Mouse (Mus musculus): Measurements from ENCODE around the gene Cux1. TPM values are rescaled to one million over a fixed set of nuclear protein-coding genes. Genes with fewer than 3 reads are reported as not detected.

Gene Cux1
- polyA plus RNA-seq, 1 experiment, result 24.7 TPM

DNA sequence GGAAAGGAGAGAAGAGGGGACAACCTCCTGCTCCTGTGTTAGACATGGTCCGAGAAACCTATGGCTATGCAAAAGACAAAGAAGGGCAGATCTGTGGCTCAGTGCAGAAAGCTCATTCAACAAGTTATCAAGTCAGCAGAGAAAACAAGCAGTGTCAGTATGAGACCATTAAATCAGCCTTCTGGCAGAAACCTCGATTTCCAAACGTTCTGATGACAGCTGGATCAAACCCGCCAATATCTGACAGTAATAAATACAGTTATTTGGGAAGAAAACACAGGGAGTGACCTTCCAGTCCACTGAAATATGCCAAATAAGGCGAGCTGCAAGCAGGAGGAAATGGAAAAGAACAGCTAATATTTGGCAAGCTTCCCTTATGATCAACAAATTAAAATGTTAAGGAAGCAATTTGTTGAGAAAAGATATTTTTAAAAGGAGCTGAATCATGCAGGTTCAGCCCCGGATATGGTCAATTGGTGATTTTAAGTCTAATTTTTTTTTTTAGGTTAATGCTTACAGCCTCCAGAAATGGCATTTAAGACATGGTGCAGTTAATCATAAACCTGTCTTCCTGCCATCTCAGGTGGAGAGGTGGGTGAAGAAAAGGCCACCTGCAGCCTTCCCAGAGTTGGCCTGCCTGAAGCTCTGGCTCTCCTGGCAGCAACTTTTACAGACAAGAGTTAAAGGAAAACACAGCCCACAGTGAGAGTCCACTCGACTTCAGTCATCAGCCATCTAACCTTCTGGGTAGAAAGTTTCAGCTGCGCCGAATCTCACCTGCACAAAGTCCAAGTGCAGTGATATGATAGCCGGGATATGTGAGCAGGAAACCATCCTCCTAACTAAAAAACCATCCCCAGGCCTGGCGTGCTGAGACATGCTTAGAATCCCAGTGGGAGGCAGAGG lies 33.7 kb downstream of the Cux1 start:
- no peak for TF ChIP-seq CTCF (IDR thresholded peaks at IDR 0.05; ENCODE audit: extremely low read depth, insufficient read depth, insufficient read length, insufficient replicate concordance)
- no peak for TF ChIP-seq POLR2A (IDR thresholded peaks at IDR 0.05; ENCODE audit: low read depth, low read length)
- WGBS, result 72% methylated on average over 11 of the region's 11 CpGs
- no peak for DNase-seq (ENCODE audit: low read depth in 1 of 2, low spot score in 2 of 2)
- H3K4me1 ChIP-seq (ENCODE audit: control insufficient read depth, insufficient read depth, insufficient read length), result peaks cover 19% of the 10 kb centered on the region
- no peaks in the 10 kb centered on the region for H3K27me3 ChIP-seq (ENCODE audit: control insufficient read depth, insufficient read depth, low read length)
- no peaks in the 10 kb centered on the region for H3K36me3 ChIP-seq (ENCODE audit: control insufficient read depth, insufficient read depth, low read length)
- no peak overlapping the region for H3K4me3 ChIP-seq (ENCODE audit: extremely low read depth, insufficient read depth, insufficient read length)
- H3K27ac ChIP-seq (ENCODE audit: insufficient read depth, low read length), result 0 out of 2 replicates have a peak overlapping the region, but pooled peaks have one; percentile 28

DNA sequence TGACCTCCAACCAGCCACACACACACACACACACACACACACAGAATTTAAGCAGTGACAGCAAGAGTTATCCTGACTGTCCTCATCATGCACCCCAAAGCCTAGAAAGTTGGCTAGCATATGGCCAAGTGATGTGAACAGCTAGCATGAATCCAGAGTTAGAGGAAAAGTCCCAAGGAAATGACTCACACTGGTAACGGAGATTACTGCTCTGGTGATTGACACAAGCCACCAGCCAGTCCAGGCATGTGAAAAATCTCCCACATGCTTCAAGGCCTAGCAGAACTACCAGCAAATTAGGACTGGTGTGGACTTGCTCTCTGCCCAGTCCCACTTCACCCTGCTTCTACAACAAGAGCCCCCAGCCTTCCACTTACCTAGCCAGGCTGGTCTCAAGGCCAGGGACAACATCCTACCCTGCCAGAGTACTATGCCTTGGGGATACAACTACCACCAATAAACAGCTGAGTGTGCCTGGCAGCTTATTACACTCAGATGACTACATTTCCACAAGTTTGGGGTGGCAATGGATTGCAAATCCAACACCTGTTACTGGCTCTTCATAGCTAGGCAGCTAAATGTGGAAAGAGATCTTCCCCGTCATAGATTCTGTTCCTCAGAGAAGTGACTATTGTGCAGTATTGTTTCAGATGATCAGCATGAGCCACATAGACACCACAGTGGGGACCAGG lies 35.5 kb downstream of the Cux1 start:
- no peak for DNase-seq (ENCODE audit: low read depth in 1 of 2, low spot score in 2 of 2)
- Histone ChIP-seq H3K4me1 (ENCODE audit: control insufficient read depth, insufficient read depth, insufficient read length) (peaks cover 15% of the 10 kb centered on the region), H3K36me3 (ENCODE audit: control insufficient read depth, insufficient read depth, low read length) (no peaks in the 10 kb centered on the region), H3K27ac (ENCODE audit: insufficient read depth, low read length) (no peak overlapping the region), H3K27me3 (ENCODE audit: control insufficient read depth, insufficient read depth, low read length) (no peaks in the 10 kb centered on the region), H3K4me3 (ENCODE audit: extremely low read depth, insufficient read depth, insufficient read length) (no peak overlapping the region)
- WGBS, result 87% methylated on average over 2 of the region's 2 CpGs
- TF ChIP-seq CTCF (IDR thresholded peaks at IDR 0.05; ENCODE audit: extremely low read depth, insufficient read depth, insufficient read length, insufficient replicate concordance), result no peak

- Histone ChIP-seq H3K36me3 (ENCODE audit: control insufficient read depth, insufficient read depth, low read length) (no peaks in the 10 kb centered on the region), H3K27ac (ENCODE audit: insufficient read depth, low read length) (no peak overlapping the region), H3K27me3 (ENCODE audit: control insufficient read depth, insufficient read depth, low read length) (no peaks in the 10 kb centered on the region), H3K4me3 (ENCODE audit: extremely low read depth, insufficient read depth, insufficient read length) (no peak overlapping the region), H3K4me1 (ENCODE audit: control insufficient read depth, insufficient read depth, insufficient read length) (peaks cover 6% of the 10 kb centered on the region)
- 94% methylated on average over 1 of the region's 1 CpGs for WGBS
- TF ChIP-seq POLR2A (IDR thresholded peaks at IDR 0.05; ENCODE audit: low read depth, low read length), result no peak
- no peak for DNase-seq (ENCODE audit: low read depth in 1 of 2, low spot score in 2 of 2)
These were observed 36.4 kb downstream of the Cux1 start for GRCm38 (mm10) chr5:136530931-136531330.

DNA sequence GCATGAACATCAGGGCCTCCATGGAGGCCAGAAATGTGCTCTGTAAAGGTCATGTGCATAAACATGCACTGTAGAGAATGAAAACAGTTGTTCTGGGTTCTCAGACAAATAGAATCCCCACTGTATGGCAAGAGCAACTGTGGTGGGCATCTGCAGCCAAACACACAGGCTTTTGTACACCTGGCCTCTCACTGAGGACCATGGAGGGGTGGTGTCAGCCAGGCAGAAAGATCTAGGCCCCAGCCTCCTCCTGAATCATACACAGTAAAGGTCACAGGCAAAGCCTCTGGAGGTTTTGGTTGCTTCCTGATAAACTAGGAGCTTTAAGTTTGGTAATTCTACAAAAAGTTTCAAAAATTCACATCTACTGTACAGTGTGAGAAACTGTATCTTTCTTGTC lies 38.1 kb downstream of the Cux1 start:
- Histone ChIP-seq H3K36me3 (ENCODE audit: control insufficient read depth, insufficient read depth, low read length) (no peaks in the 10 kb centered on the region), H3K27ac (ENCODE audit: insufficient read depth, low read length) (no peak overlapping the region), H3K4me3 (ENCODE audit: extremely low read depth, insufficient read depth, insufficient read length) (no peak overlapping the region), H3K4me1 (ENCODE audit: control insufficient read depth, insufficient read depth, insufficient read length) (no peaks in the 10 kb centered on the region; the same call in 1 of the 2 replicates), H3K27me3 (ENCODE audit: control insufficient read depth, insufficient read depth, low read length) (no peaks in the 10 kb centered on the region)
- TF ChIP-seq CTCF (IDR thresholded peaks at IDR 0.05; ENCODE audit: extremely low read depth, insufficient read depth, insufficient read length, insufficient replicate concordance) (no peak), POLR2A (IDR thresholded peaks at IDR 0.05; ENCODE audit: low read depth, low read length) (no peak)
- no peak for DNase-seq (ENCODE audit: low read depth in 1 of 2, low spot score in 2 of 2)

GRCm38 (mm10) chr5:136527871-136528270 lies 39.4 kb downstream of the Cux1 start:
- DNase-seq (ENCODE audit: low read depth in 1 of 2, low spot score in 2 of 2), result no peak
- no peaks in the 10 kb centered on the region for H3K36me3 ChIP-seq (ENCODE audit: control insufficient read depth, insufficient read depth, low read length)
- TF ChIP-seq CTCF (IDR thresholded peaks at IDR 0.05; ENCODE audit: extremely low read depth, insufficient read depth, insufficient read length, insufficient replicate concordance), result no peak
- no peak for TF ChIP-seq POLR2A (IDR thresholded peaks at IDR 0.05; ENCODE audit: low read depth, low read length)
- WGBS, result 76% methylated on average over 1 of the region's 1 CpGs
- no peak overlapping the region for H3K4me3 ChIP-seq (ENCODE audit: extremely low read depth, insufficient read depth, insufficient read length)
- H3K27ac ChIP-seq (ENCODE audit: insufficient read depth, low read length), result no peak overlapping the region
- peaks cover 1% of the 10 kb centered on the region for H3K4me1 ChIP-seq (ENCODE audit: control insufficient read depth, insufficient read depth, insufficient read length)
- no peaks in the 10 kb centered on the region for H3K27me3 ChIP-seq (ENCODE audit: control insufficient read depth, insufficient read depth, low read length)

DNA sequence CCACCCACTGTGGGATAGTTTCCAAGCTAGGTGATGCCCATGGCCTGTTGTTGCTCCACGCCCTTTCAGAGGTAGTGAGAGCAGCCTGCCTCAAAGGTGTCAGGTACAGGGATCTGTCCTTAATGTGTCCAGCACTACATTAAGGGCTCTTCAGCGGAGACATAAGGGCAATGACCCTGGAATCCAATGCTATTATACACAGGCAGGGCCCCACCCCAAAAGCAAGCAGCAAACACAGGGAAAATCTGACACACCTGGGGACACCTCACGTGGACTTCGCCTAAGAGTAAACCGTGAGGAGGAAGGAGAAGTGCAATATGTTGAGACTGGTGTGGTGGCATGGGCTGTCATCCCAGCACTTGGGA lies 40.8 kb downstream of the Cux1 start:
- no peak for DNase-seq (ENCODE audit: low read depth in 1 of 2, low spot score in 2 of 2)
- WGBS, result 88% methylated on average over 5 of the region's 5 CpGs
- no peak overlapping the region for H3K27ac ChIP-seq (ENCODE audit: insufficient read depth, low read length)
- no peaks in the 10 kb centered on the region for H3K27me3 ChIP-seq (ENCODE audit: control insufficient read depth, insufficient read depth, low read length)
- TF ChIP-seq CTCF (IDR thresholded peaks at IDR 0.05; ENCODE audit: extremely low read depth, insufficient read depth, insufficient read length, insufficient replicate concordance) (no peak), POLR2A (IDR thresholded peaks at IDR 0.05; ENCODE audit: low read depth, low read length) (no peak)
- no peaks in the 10 kb centered on the region for H3K36me3 ChIP-seq (ENCODE audit: control insufficient read depth, insufficient read depth, low read length)
- H3K4me3 ChIP-seq (ENCODE audit: extremely low read depth, insufficient read depth, insufficient read length), result no peak overlapping the region
- H3K4me1 ChIP-seq (ENCODE audit: control insufficient read depth, insufficient read depth, insufficient read length), result peaks cover 6% of the 10 kb centered on the region
